In the genomic region with DNA sequence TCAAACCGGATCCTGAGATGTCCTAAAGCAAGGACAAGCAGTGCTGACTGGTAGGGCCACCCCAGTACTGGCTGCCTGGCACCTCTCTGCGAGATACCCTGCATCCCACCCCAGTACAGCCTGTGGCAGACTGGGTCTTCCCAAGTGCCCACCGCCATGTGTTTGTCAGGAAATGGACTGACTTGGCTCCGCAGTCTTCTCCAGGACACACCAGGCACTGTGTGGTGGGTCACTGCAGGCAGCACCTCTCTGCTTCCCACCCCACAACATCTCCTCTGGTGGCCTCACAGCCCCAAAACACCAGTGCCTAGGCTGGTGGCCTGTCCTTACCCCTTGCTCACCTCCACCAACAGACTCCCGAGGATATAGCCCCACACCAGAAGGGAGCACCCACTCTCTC, we compare ENCODE assay signal across 8 mouse cellular contexts. TPM values are rescaled to one million over a fixed set of nuclear protein-coding genes. Genes with fewer than 3 reads are reported as not detected.
DNase-seq lines count a peak whose midpoint lies in the region; ATAC-seq and TF ChIP-seq lines count a peak whose summit lies in the region.

No protein-coding gene starts in this region.

- TF ChIP-seq CTCF in bone marrow, adult 2 months (IDR thresholded peaks at IDR 0.05; ENCODE audit: control insufficient read depth, insufficient read depth, low read length) = no peak

- no peaks in the 10 kb centered on the region for H3K27me3 ChIP-seq in heart, embryonic 12.5 days (replicated peaks)
- no peaks in the 10 kb centered on the region for H3K27me3 ChIP-seq in hindbrain, embryonic 12.5 days
- no peaks in the 10 kb centered on the region for H3K27me3 ChIP-seq in midbrain, embryonic 12.5 days

- H3K4me3 ChIP-seq in heart, embryonic 12.5 days = peak overlapping the region; percentile 99
- peak overlapping the region; percentile 49 for H3K4me3 ChIP-seq in bone marrow, adult 2 months (replicated peaks; ENCODE audit: control insufficient read depth, low read depth, low read length)
- peak overlapping the region; percentile 95 for H3K4me3 ChIP-seq in hindbrain, embryonic 12.5 days
- peak overlapping the region; percentile 96 for H3K4me3 ChIP-seq in midbrain, embryonic 12.5 days

- no peak for ATAC-seq in heart, embryonic 12.5 days (ENCODE audit: insufficient number of reproducible peaks, low FRiP score)
- no peak for ATAC-seq in hindbrain, embryonic 12.5 days (ENCODE audit: low FRiP score)
- no peak for ATAC-seq in midbrain, embryonic 12.5 days (ENCODE audit: low FRiP score, low read depth)

- peak overlapping the region; percentile 93 for H3K4me2 ChIP-seq in heart, embryonic 12.5 days
- peak overlapping the region; percentile 95 for H3K4me2 ChIP-seq in hindbrain, embryonic 12.5 days (replicated peaks)
- H3K4me2 ChIP-seq in midbrain, embryonic 12.5 days (replicated peaks) = peak overlapping the region; percentile 93

- no peaks in the 10 kb centered on the region for H3K9me3 ChIP-seq in heart, embryonic 12.5 days (replicated peaks)
- no peaks in the 10 kb centered on the region for H3K9me3 ChIP-seq in hindbrain, embryonic 12.5 days (replicated peaks)
- no peaks in the 10 kb centered on the region for H3K9me3 ChIP-seq in midbrain, embryonic 12.5 days

- intact Hi-C loops in heart, postnatal 36 days (cut with DNase I) = no loop called here

- peaks cover 67% of the 10 kb centered on the region for H3K4me1 ChIP-seq in heart, embryonic 12.5 days (replicated peaks)
- peaks cover 6% of the 10 kb centered on the region for H3K4me1 ChIP-seq in bone marrow, adult 2 months (ENCODE audit: control insufficient read depth, insufficient read depth, low read length)
- peaks cover 56% of the 10 kb centered on the region for H3K4me1 ChIP-seq in hindbrain, embryonic 12.5 days
- peaks cover 43% of the 10 kb centered on the region for H3K4me1 ChIP-seq in midbrain, embryonic 12.5 days

- H3K9ac ChIP-seq in heart, embryonic 12.5 days = peak overlapping the region; percentile 99
- H3K9ac ChIP-seq in hindbrain, embryonic 12.5 days = peak overlapping the region; percentile 98
- H3K9ac ChIP-seq in midbrain, embryonic 12.5 days (replicated peaks) = peak overlapping the region; percentile 97

- WGBS in heart, embryonic 12.5 days = 50% methylated on average over 5 of the region's 5 CpGs
- WGBS in bone marrow, adult 2 months = 56% methylated on average over 5 of the region's 5 CpGs
- WGBS in hindbrain, embryonic 12.5 days = 83% methylated on average over 5 of the region's 5 CpGs
- 84% methylated on average over 5 of the region's 5 CpGs for WGBS in midbrain, embryonic 12.5 days

- no peak for TF ChIP-seq POLR2A in bone marrow, adult 2 months (IDR thresholded peaks at IDR 0.05; ENCODE audit: borderline replicate concordance, control insufficient read depth, low read depth, low read length)

- peak overlapping the region; percentile 88 for H3K27ac ChIP-seq in heart, embryonic 12.5 days (ENCODE audit: poor library complexity, severe bottlenecking)
- H3K27ac ChIP-seq in bone marrow, adult 2 months (ENCODE audit: control insufficient read depth, insufficient read depth, low read depth, low read length, poor library complexity) = peak overlapping the region; percentile 93
- H3K27ac ChIP-seq in hindbrain, embryonic 12.5 days = no peak overlapping the region
- no peak overlapping the region for H3K27ac ChIP-seq in midbrain, embryonic 12.5 days (replicated peaks)

- DNase-seq in heart, postnatal 36 days = no peak
- DNase-seq in urinary bladder, adult 18-20 months (ENCODE audit: low spot score in 2 of 2) = no peak
- no peak for DNase-seq in layer of hippocampus, postnatal 14 days (ENCODE audit: low spot score in 2 of 2)
- DNase-seq in thymus, adult 18-20 months = no peak

- H3K36me3 ChIP-seq in heart, embryonic 12.5 days = peaks cover 16% of the 10 kb centered on the region; the same call in 1 of the 2 replicates
- H3K36me3 ChIP-seq in hindbrain, embryonic 12.5 days = 0 out of 2 replicates have a peak, but pooled peaks cover 11% of the 10 kb centered on the region
- H3K36me3 ChIP-seq in midbrain, embryonic 12.5 days = 0 out of 2 replicates have a peak, but pooled peaks cover 22% of the 10 kb centered on the region

RNA-seq across cellular contexts. Expression of a gene that starts 1.5 kb away (rescaled TPM):
- 216 and 235 TPM in 2 replicates for polyA plus RNA-seq in heart, embryonic 12.5 days (2016; fragmentation: Nextera tagmentation; extraction: Ambion mirVana)
- total RNA-seq in heart, postnatal 36 days (2021) = 100 to 1,000 TPM; 111 to 114 TPM
- polyA plus RNA-seq in bone marrow, adult 2 months (2011; ENCODE audit: insufficient read depth, insufficient read length, low replicate concordance, missing spikeins) = 73.5 and 124 TPM in 2 replicates
- 290 and 291 TPM in 2 replicates for polyA plus RNA-seq in hindbrain, embryonic 12.5 days (2016; fragmentation: Nextera tagmentation; extraction: Ambion mirVana)
- polyA plus RNA-seq in midbrain, embryonic 12.5 days (2016; fragmentation: Nextera tagmentation; extraction: Ambion mirVana) = 297 and 322 TPM in 2 replicates
- 100 to 1,000 TPM; 242 to 247 TPM for total RNA-seq in layer of hippocampus, postnatal 14 days (2021)

RNA-seq across cellular contexts. Expression of a gene that starts 30.9 kb away (rescaled TPM):
- 10.4 and 11.5 TPM in 2 replicates for polyA plus RNA-seq in heart, embryonic 12.5 days (2016; fragmentation: Nextera tagmentation; extraction: Ambion mirVana)
- total RNA-seq in heart, postnatal 36 days (2021) = 10 to 100 TPM; 14.0 to 20.7 TPM
- polyA plus RNA-seq in bone marrow, adult 2 months (2011; ENCODE audit: insufficient read depth, insufficient read length, low replicate concordance, missing spikeins) = not detected in 2 replicates
- 16.9 and 18.8 TPM in 2 replicates for polyA plus RNA-seq in hindbrain, embryonic 12.5 days (2016; fragmentation: Nextera tagmentation; extraction: Ambion mirVana)
- polyA plus RNA-seq in midbrain, embryonic 12.5 days (2016; fragmentation: Nextera tagmentation; extraction: Ambion mirVana) = 9.1 and 9.7 TPM in 2 replicates
- total RNA-seq in layer of hippocampus, postnatal 14 days (2021) = 10 to 100 TPM; 38.9 to 50.9 TPM

RNA-seq across cellular contexts. Expression of a gene that starts 58.3 kb away (rescaled TPM):
- 14.2 and 16.8 TPM in 2 replicates for polyA plus RNA-seq in heart, embryonic 12.5 days (2016; fragmentation: Nextera tagmentation; extraction: Ambion mirVana)
- 100 to 1,000 TPM in 1 of 2 experiments, 10 to 100 TPM in 1; 93.7 to 108 TPM for total RNA-seq in heart, postnatal 36 days (2021)
- polyA plus RNA-seq in bone marrow, adult 2 months (2011; ENCODE audit: insufficient read depth, insufficient read length, low replicate concordance, missing spikeins) = 13.0 and 19.5 TPM in 2 replicates
- 4.1 and 4.5 TPM in 2 replicates for polyA plus RNA-seq in hindbrain, embryonic 12.5 days (2016; fragmentation: Nextera tagmentation; extraction: Ambion mirVana)
- polyA plus RNA-seq in midbrain, embryonic 12.5 days (2016; fragmentation: Nextera tagmentation; extraction: Ambion mirVana) = 2.7 and 3.1 TPM in 2 replicates
- 10 to 100 TPM; 18.6 to 21.7 TPM for total RNA-seq in layer of hippocampus, postnatal 14 days (2021)

RNA-seq across cellular contexts. Expression of a gene that starts 59.2 kb away (rescaled TPM):
- polyA plus RNA-seq in heart, embryonic 12.5 days (2016; fragmentation: Nextera tagmentation; extraction: Ambion mirVana) = 46.6 and 48.3 TPM in 2 replicates
- total RNA-seq in heart, postnatal 36 days (2021) = 10 to 100 TPM; 26.6 to 29.9 TPM
- 20.8 and 36.2 TPM in 2 replicates for polyA plus RNA-seq in bone marrow, adult 2 months (2011; ENCODE audit: insufficient read depth, insufficient read length, low replicate concordance, missing spikeins)
- 39.0 and 43.9 TPM in 2 replicates for polyA plus RNA-seq in hindbrain, embryonic 12.5 days (2016; fragmentation: Nextera tagmentation; extraction: Ambion mirVana)
- 33.6 and 36.5 TPM in 2 replicates for polyA plus RNA-seq in midbrain, embryonic 12.5 days (2016; fragmentation: Nextera tagmentation; extraction: Ambion mirVana)
- total RNA-seq in layer of hippocampus, postnatal 14 days (2021) = 10 to 100 TPM; 69.5 to 71.9 TPM

Comparison
In these comparisons a context has a peak if more than half of its experiments do, and no peak if none do; other contexts are left out.
1. H3K27ac ChIP-seq: peak in heart, embryonic 12.5 days (single experiment) and bone marrow, adult 2 months (single experiment); none in hindbrain, embryonic 12.5 days (single experiment) and midbrain, embryonic 12.5 days (single experiment).
2. H3K4me3 ChIP-seq: peak in every context shown above with its lines; median percentile 99 in heart, embryonic 12.5 days; 96 in midbrain, embryonic 12.5 days; 95 in hindbrain, embryonic 12.5 days; 49 in bone marrow, adult 2 months.
3. RNA of a gene that starts 30.9 kb away (polyA plus RNA-seq): 16.9 to 18.8 TPM in hindbrain, embryonic 12.5 days, 10.4 to 11.5 TPM in heart, embryonic 12.5 days and 9.1 to 9.7 TPM in midbrain, embryonic 12.5 days; not detected in bone marrow, adult 2 months; every median in the first group is over 10 times any median in the second.
4. Peak in every context shown above with its lines, with median percentiles within 50 percentile points of each other: H3K4me2 ChIP-seq and H3K9ac ChIP-seq.